Mouse (Mus musculus): ENCODE data around the gene Stim2.

Gene Stim2

GRCm38 (mm10) chr5:54107069-54107468, 108.8 kb downstream of the Stim2 start:
- in situ Hi-C loops (cut with MboI, MseI) = loop anchor here (5.0 to 10.0 kb wide), 2 partner anchors 112 to 240 kb away; partner anchors contain the start of gene Stim2

DNA sequence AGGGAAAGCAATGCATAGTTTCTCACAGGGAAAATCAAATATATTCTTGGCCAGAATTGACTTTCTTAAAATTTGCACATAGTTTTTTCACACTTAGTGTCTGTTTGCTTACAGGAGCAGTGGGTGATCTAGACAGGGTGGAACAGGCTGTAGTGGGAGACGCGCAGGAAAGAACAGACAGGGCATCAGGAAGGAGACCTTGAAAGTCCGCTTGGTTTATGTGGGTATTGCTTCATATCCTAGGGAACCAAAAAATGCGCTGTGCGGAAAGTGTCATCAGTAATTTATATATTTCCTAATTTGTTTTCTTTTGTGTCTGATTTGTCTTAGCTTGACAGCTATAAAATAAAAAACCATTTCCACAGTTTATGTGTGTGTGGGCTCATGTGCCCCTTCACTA, 110.8 kb downstream of the Stim2 start:
- in situ Hi-C loops (cut with MboI, MseI) = loop anchor here (5.0 to 10.0 kb wide), 2 partner anchors 114 to 242 kb away; partner anchors contain the start of gene Stim2

DNA sequence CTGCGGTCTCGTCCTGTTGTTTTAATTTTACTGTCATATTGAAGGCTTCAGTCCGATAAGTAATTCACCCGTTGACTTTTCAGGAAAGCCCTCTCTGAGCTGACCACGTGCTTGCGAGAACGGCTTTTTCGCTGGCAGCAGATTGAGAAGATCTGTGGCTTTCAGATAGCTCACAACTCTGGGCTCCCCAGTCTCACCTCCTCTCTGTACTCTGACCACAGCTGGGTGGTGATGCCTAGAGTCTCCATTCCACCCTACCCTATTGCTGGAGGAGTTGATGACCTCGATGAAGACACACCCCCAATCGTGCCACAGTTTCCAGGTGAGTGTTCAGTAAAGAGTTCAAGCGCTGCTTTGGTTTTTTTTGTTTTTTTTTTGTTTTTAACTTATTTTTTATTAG, 112.5 kb downstream of the Stim2 start:
- in situ Hi-C loops (cut with MboI, MseI) = no loop called here

DNA sequence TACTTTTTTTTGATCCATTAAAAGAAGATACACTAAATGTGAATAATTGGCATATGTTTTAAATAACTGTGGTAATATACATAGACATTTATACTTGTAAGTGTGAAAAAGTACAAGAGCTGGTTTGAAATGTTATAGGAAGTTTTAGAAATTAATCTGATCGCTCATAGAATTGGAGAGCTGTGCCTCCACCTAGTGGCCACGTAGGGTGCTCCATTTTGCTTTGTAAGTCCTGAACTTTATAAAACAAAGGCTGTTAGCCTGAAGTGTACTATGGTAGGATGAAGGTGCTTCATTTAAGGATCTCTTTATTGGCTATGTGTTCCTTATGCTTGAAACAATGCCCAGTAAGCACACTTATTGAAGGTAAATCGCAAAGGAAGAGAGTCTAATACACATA, 115.0 kb downstream of the Stim2 start:
- in situ Hi-C loops (cut with MboI, MseI) = no loop called here

GRCm38 (mm10) chr5:54116538-54116937, 118.2 kb downstream of the Stim2 start:
- in situ Hi-C loops (cut with MboI, MseI) = no loop called here

DNA sequence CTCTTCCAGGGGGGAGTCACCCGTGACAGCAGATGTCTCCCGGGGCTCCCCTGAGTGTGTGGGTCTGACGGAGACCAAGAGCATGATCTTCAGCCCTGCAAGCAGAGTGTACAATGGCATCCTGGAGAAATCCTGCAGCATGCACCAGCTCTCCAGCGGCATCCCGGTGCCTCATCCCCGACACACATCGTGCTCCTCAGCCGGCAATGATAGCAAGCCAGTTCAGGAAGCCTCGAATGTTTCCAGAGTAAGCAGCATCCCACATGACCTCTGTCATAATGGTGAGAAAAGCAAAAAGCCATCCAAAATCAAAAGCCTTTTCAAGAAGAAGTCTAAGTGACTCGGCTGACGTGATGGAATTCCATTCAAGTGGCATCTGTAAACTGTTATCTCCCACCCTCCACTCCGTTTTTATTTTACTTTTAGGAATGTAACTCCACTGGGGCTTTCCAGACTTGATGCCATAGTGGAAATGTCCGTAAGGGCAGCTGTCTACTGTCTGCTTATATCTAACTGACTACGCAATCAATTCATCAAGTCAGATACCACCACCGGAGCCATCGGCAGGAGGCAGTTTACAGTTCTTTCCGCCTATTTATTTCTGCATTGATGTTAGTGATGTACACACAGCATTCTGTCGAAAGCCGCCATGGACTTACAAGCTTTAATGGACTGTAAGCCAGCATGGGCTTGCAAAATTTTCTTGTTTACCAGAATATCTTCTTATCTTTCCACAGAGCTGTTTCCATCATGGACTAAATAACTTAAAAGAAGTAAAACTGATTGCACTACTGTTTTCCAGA, 120.3 kb downstream of the Stim2 start:
- in situ Hi-C loops (cut with MboI, MseI) = no loop called here

DNA sequence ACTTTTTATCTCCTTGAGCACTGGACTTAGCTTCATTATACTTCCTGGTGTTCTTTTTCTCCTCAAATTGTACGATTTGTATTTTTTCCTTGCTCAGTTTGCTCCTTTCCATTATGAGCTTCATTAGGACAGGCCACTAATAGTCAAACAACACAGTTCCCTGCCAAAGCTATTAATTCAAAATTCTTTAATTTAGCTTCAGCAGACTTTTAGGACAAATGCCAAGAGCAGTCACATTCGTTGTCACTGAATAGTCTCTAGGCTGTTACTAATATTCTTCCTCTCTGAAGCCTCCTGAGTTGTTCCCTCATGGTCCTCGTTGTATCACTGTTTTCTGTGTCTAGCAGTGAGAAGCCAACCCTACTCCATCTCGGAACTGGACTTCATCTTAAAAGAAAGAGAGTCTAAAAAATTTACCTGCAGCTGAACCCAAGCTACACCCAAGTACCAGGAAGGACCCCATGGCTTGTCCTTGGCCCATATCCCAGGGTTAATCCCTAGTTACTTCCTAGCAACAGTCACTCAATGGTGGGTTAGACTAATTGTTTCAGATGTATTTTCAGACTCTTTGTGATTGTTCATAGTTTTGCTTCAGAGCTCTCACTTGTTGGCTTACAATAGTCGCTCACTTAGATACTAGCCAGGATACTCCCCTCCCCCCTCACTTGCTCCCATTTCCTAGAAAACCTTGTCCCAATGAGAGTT, 149.9 kb downstream of the Stim2 start:
- in situ Hi-C loops (cut with MboI, MseI) = no loop called here

- in situ Hi-C loops (cut with MboI, MseI) = no loop called here
These were observed 156.4 kb downstream of the Stim2 start for GRCm38 (mm10) chr5:54154503-54155226.

DNA sequence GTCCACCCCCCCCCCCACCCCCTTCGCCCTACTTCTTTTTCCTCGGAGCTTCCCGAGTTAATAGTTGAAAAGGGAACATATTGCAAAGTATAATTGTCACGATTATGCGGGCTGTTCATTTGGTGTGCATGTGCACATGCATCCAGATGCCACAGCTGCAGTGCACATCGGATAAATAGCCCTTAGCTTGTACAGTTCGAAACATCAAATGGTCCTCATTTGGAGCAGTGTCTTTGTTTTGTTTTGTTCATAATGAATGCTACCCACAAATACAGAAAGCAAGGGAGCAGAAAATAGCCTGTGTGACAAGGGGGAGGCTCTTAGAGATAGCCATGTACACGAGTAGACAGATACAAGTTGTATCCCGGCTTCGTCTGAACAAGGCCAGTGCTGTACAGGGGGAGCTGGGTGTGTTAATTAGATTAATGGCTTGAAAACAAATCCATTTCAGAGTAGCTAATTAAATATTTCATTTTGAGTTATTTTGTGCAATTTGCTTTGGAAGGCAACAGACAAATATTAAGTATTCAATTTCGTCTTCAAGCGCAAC, 157.0 kb downstream of the Stim2 start:
- in situ Hi-C loops (cut with MboI, MseI) = no loop called here

DNA sequence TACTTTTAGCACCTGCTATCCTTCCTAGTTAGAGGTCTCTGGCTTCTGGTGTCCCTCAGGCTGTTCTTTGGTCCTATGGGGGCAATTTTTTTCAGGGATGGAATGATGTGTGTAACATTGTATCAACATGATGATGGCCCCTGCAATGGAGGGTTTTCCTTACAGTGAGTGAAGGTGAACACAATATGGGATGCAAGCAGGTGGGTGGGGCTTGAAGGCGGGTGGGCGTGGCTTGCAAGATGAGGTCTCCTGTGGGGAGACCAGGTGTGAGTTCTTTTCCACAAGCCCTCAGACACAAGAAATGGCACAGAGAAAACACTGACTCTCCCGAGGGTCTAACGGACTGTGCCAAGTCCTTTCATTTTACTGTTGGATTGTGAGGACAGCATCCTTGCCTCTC, 157.6 kb downstream of the Stim2 start:
- in situ Hi-C loops (cut with MboI, MseI) = no loop called here

- in situ Hi-C loops (cut with MboI, MseI) = no loop called here
These were observed 158.7 kb downstream of the Stim2 start for GRCm38 (mm10) chr5:54156944-54157527.

GRCm38 (mm10) chr5:54158230-54158629, 159.9 kb downstream of the Stim2 start:
- in situ Hi-C loops (cut with MboI, MseI) = no loop called here

DNA sequence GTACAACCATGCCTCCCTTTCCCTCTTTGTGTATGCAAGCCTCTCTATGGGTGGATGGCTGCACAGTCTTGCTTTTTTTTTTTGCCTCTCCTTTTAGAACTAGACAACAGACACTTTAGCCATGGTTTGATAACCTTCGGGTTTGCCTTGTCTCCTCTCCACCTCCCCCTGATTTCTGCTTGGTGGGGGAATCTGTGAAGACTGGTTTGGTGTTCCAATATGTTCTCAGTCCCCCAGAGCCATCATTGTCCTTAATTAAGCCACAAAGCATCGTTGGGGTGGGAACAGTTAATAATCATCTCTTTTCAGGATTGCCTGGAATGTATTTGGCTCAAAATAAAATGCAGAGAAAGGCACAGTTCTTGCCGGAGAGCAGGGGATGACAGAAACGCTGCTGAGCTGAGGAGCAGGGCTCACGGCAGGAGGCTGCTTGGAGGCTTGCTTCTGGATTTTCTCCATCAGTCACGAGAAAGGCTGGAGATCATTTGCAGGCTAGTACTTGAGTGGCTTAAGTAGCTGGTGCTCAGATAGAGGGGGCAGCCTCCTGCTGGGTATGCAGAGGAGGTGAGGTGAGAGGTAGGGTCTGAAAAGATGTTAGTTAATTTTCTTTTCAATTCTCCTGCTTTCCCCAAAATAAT, 161.0 kb downstream of the Stim2 start:
- in situ Hi-C loops (cut with MboI, MseI) = no loop called here

DNA sequence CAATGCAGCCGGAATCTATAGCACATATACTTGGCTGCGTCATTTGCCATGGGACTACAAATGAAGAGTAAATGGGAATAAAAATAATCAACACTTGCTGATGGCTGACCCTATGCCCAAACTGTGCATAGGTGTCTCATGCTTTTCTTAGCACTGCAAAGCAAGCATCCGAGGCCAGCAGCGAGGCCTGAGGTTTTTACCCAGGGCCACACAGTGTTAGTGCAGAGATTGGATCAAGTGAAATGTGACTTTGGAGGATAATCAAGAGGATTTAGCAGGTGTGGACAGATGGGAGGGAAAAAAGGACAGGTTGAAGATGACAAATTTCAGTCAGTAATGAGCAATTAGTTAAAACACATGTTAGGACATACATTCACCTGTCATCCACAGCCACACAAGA, 162.3 kb downstream of the Stim2 start:
- in situ Hi-C loops (cut with MboI, MseI) = no loop called here

- in situ Hi-C loops (cut with MboI, MseI) = no loop called here
These were observed 165.6 kb downstream of the Stim2 start for GRCm38 (mm10) chr5:54163890-54164289.
